Mouse (Mus musculus) lung, adult 2 months (tissue): Measurements from ENCODE around the gene 2810004N23Rik.

ENCODE experiments used
- CTCF ChIP-seq: fragments of 200-500 bp; IDR thresholded peaks from 2 replicates; pipeline ENCODE4 v1.5.1; 2011; ENCODE audit warnings: mild to moderate bottlenecking, low read length, control low read depth; ENCODE audit not compliant: insufficient read depth
- POLR2A ChIP-seq: fragments of 200-500 bp; IDR thresholded peaks from 2 replicates; pipeline ENCODE4 v1.6.1; 2011; ENCODE audit warnings: low read depth, mild to moderate bottlenecking, control low read depth, low read length, borderline replicate concordance; ENCODE audit errors: extremely low read depth

- no peak for TF ChIP-seq CTCF
- TF ChIP-seq POLR2A = no peak
Measured at GRCm38 (mm10) chr8:124816866-124817265, 46.1 kb downstream of the 2810004N23Rik start.
